Mouse (Mus musculus) frontal cortex, postnatal 10 days (tissue): ENCODE data around the gene Nat8f2.

Experiments
- DNase-seq, 2 experiments: peaks; one replicate each; pipeline ENCODE4 v3.0.0; 2022; ENCODE audit warnings: low spot score in 2 of 2, mixed read lengths in 1 of 2

Gene Nat8f2

DNA sequence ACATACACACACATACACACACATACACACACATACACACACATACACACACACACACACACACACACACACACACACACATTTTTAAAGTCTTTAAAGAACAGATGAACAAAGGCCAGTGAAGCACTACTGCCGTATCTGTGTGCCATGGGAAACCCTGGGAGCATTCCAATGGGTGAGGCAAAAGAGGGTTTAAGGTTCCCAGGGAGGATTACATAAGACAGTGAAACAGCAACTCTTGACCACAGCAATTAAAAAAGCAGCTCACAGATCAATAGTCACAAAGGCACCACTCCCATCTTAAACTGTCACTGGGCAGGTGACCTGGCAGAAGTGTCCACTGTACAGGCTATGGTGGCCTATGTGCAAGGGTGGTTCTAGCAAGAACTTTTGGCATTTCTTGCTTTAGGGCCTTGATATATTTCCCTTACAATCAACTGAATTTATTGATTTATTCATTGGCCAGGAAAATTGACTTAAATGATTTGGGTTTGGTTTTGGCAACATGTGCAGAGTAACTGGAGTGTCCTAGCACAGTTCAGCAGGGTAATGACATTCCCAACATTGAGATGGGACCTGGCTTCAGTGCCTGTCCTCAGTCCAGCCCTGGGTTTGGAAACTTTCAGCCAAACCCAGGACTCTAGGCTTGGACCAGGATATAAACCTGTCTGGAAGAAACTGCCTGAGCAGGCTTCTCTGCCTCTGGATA, 45.4 kb downstream of the Nat8f2 start:
- no peak for DNase-seq

GRCm38 (mm10) chr6:85822286-85822685, 46.7 kb downstream of the Nat8f2 start:
- no peak for DNase-seq

GRCm38 (mm10) chr6:85820837-85821236, 48.1 kb downstream of the Nat8f2 start, which contains the start of the genes Nat8f6 and Nat8f5:
Nat8f6 (minus strand) TSS chr6:85820954.
Nat8f5 (minus strand) TSS chr6:85820972.
- no peak for DNase-seq

- no peak for DNase-seq
Observed at GRCm38 (mm10) chr6:85818338-85818737, 50.6 kb downstream of the Nat8f2 start.
